Mouse (Mus musculus): ENCODE measurements at regions not wholly inside any gene's neighbourhood (a gene's known extent, or its start where the extent isn't known, plus 50 kb on each side); places are given as distances from the start of the nearest gene placed in this dataset.

DNA sequence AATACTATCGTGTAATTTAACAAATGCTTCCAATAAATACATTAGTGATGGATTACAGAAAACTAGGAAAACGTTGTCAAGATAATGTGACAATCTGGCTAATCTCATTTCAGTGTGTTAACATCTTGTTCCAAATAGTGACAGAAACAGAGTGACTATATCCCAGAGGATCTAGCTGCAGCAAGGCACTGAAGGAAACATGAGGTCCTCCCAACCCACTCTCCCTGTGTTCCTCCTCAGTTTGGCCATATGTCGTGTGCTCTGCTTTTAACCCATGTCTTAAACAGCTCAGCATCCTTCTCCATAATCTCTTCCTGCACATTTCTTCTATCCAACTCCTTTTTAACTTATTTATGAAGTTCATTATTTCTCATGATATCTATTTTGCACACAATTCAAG lies 223.6 kb upstream of the Lyplal1 start:
- no peak for TF ChIP-seq CTCF (IDR thresholded peaks at IDR 0.05; ENCODE audit: borderline replicate concordance, insufficient read depth, low read depth, low read length)
- no peak for TF ChIP-seq POLR2A (IDR thresholded peaks at IDR 0.05; ENCODE audit: borderline replicate concordance, insufficient read depth, low read length)

Measured in cerebellum, adult 2 months (tissue).